Mouse (Mus musculus): Measurements from ENCODE around the gene Scd2.
"Not testable (repeated sequence)": the region's sequence is repeated elsewhere in the genome, so short reads cannot be mapped to it uniquely, and the experiment has no call there.

The Scd2 gene

GRCm38 (mm10) chr19:44274452-44274851 is 19.0 kb upstream of the Scd2 start:
- DNase-seq, result no peak

- DNase-seq, result no peak
These were observed 18.1 kb upstream of the Scd2 start for GRCm38 (mm10) chr19:44275418-44275817.

GRCm38 (mm10) chr19:44276861-44277260 is 16.6 kb upstream of the Scd2 start:
- DNase-seq, result no peak

- DNase-seq, result no peak
These were observed 15.5 kb upstream of the Scd2 start for GRCm38 (mm10) chr19:44277931-44278330.

- DNase-seq, result no peak
These were observed 12.7 kb upstream of the Scd2 start for GRCm38 (mm10) chr19:44280755-44281154.

- DNase-seq, result not testable (repeated sequence)
These were observed 11.5 kb upstream of the Scd2 start for GRCm38 (mm10) chr19:44281825-44282447.

GRCm38 (mm10) chr19:44282534-44283156 is 10.8 kb upstream of the Scd2 start:
- no peak for DNase-seq

GRCm38 (mm10) chr19:44283157-44284024 is 10.1 kb upstream of the Scd2 start:
- no peak for DNase-seq

GRCm38 (mm10) chr19:44284025-44284695 is 9.3 kb upstream of the Scd2 start:
- peak; percentile 93 for DNase-seq

GRCm38 (mm10) chr19:44284723-44285122 is 8.8 kb upstream of the Scd2 start:
- DNase-seq, result no peak

GRCm38 (mm10) chr19:44285554-44285953 is 7.9 kb upstream of the Scd2 start:
- no peak for DNase-seq

GRCm38 (mm10) chr19:44286109-44286508 is 7.4 kb upstream of the Scd2 start:
- DNase-seq, result no peak

- no peak for DNase-seq
These were observed 5.9 kb upstream of the Scd2 start for GRCm38 (mm10) chr19:44287415-44288110.

GRCm38 (mm10) chr19:44292083-44292482 is 1.4 kb upstream of the Scd2 start:
- DNase-seq, result no peak

GRCm38 (mm10) chr19:44292483-44292882 is 991 bp upstream of the Scd2 start:
- DNase-seq, result no peak

GRCm38 (mm10) chr19:44293769-44294551 is 486 bp downstream of the Scd2 start:
- DNase-seq, result peak; percentile 88

- peak; percentile 91 for DNase-seq
These were observed 1.1 kb downstream of the Scd2 start for GRCm38 (mm10) chr19:44294588-44295041.

GRCm38 (mm10) chr19:44295251-44295650 is 1.8 kb downstream of the Scd2 start:
- DNase-seq, result no peak

- DNase-seq, result peak; percentile 88
These were observed 2.3 kb downstream of the Scd2 start for GRCm38 (mm10) chr19:44295741-44296140.

- no peak for DNase-seq
These were observed 2.7 kb downstream of the Scd2 start for GRCm38 (mm10) chr19:44296186-44296585.

GRCm38 (mm10) chr19:44297068-44297760 is 3.7 kb downstream of the Scd2 start:
- no peak for DNase-seq

Measured in right cerebral cortex, postnatal 14 days (tissue).